Mouse (Mus musculus) cortical plate, adult 2 months (tissue): ENCODE data around the gene H2-M10.4.

ENCODE experiments used
- CTCF ChIP-seq: fragments of 200-500 bp; IDR thresholded peaks from 2 replicates; pipeline ENCODE4 v1.5.1; 2011; ENCODE audit warnings: mild to moderate bottlenecking, control low read depth, low read length; ENCODE audit not compliant: insufficient read depth; ENCODE audit errors: extremely low read depth
- POLR2A ChIP-seq: fragments of 200-500 bp; IDR thresholded peaks from 2 replicates; pipeline ENCODE4 v1.6.1; 2011; ENCODE audit warnings: mild to moderate bottlenecking, low read length, control low read depth; ENCODE audit not compliant: insufficient read depth; ENCODE audit errors: extremely low read depth

DNA sequence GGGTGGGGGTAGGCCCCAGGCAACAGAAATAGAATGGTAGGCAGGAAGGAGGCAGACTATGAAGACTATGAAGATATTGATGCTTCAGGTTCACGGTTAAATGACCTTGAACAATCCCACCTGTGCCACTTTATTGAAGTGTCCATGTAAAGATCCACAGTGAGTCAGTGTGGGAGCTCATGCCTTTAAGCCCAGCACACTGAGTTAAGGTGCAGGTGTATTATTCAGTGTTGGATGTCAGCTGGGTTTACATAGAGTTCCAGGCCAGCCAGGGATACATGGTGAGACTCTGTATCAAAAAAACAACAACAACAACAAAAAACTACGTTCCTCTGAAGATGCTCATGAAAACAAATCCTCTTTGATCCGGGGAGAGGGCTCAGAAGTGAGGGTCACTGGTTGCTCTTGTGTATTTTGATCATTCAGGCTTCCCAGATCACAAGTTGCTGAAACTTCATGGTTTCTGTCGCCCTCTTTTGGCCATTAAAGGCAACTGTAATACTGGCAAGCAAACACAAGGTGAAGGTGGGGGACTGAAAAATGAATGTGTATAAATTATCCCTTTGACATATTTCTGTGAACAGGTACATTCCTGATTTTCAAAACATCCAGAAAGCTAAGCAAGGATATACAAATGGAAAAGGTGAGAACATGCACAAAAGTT lies 43.9 kb downstream of the H2-M10.4 start:
- TF ChIP-seq CTCF (peak; percentile 67), POLR2A (no peak)
